Mouse (Mus musculus): ENCODE measurements around the gene Ambra1.

GRCm38 (mm10) chr2:91947397-91948150 is 217.6 kb downstream of the Ambra1 start:
- no peak for TF ChIP-seq CTCF (IDR thresholded peaks at IDR 0.05; ENCODE audit: control insufficient read depth, insufficient read depth, insufficient read length)
- no peak for TF ChIP-seq MYOG (IDR thresholded peaks at IDR 0.05; ENCODE audit: control insufficient read depth, extremely low read depth, insufficient read length)
- peak; percentile 86 for TF ChIP-seq MAX (IDR thresholded peaks at IDR 0.05)
- TF ChIP-seq USF1 (IDR thresholded peaks at IDR 0.05; ENCODE audit: low read depth): no peak
- TF ChIP-seq CEBPB (IDR thresholded peaks at IDR 0.05; ENCODE audit: low read depth): no peak

Measured in C2C12 (cell line).